Mouse (Mus musculus): Measurements from ENCODE around the gene Sfxn2.

Gene Sfxn2

GRCm38 (mm10) chr19:46639053-46639452 lies 65.9 kb downstream of the Sfxn2 start:
- Histone ChIP-seq H3K36me3 (ENCODE audit: insufficient read depth, low read length) (peaks cover 33% of the 10 kb centered on the region), H3K4me1 (replicated peaks; ENCODE audit: low read depth, low read length) (peaks cover 42% of the 10 kb centered on the region), H3K4me3 (replicated peaks; ENCODE audit: low read length) (no peak overlapping the region), H3K9me3 (ENCODE audit: low read length) (no peaks in the 10 kb centered on the region), H3K27me3 (ENCODE audit: insufficient read depth, low read length) (no peaks in the 10 kb centered on the region)
- TF ChIP-seq NANOG (IDR thresholded peaks at IDR 0.05; ENCODE audit: borderline replicate concordance, low read length) (no peak), CTCF (conservative IDR thresholded peaks at IDR 0.05; ENCODE audit: low read length) (no peak), POU5F1 (IDR thresholded peaks at IDR 0.05; ENCODE audit: borderline replicate concordance, low read length) (no peak)

DNA sequence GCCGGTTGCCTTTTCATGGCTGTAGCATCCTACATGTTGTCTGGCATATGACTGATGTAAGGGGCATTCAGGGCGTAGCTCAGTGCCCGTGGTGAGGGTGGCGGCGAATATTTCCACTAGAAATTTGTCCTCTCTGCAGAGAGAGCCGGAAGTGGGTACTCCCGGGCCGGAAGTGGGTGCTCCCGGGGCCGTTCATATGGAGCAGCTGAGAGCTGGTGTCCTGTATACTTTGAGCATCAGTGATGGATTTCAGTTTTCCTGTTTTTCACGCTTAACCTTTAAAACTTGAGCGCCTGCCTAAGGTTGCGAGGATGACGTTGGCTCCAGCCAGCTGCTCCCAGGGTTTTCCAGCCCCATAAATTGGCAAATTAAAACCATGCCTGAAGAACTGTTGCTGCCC lies 66.3 kb downstream of the Sfxn2 start:
- no peak for TF ChIP-seq CTCF (conservative IDR thresholded peaks at IDR 0.05; ENCODE audit: low read length)
- no peak for TF ChIP-seq POU5F1 (IDR thresholded peaks at IDR 0.05; ENCODE audit: borderline replicate concordance, low read length)
- TF ChIP-seq NANOG (IDR thresholded peaks at IDR 0.05; ENCODE audit: borderline replicate concordance, low read length), result no peak
- no peaks in the 10 kb centered on the region for H3K9me3 ChIP-seq (ENCODE audit: low read length)
- peaks cover 34% of the 10 kb centered on the region for H3K36me3 ChIP-seq (ENCODE audit: insufficient read depth, low read length)
- H3K4me3 ChIP-seq (replicated peaks; ENCODE audit: low read length), result no peak overlapping the region
- H3K4me1 ChIP-seq (replicated peaks; ENCODE audit: low read depth, low read length), result peaks cover 47% of the 10 kb centered on the region
- H3K27me3 ChIP-seq (ENCODE audit: insufficient read depth, low read length), result no peaks in the 10 kb centered on the region

DNA sequence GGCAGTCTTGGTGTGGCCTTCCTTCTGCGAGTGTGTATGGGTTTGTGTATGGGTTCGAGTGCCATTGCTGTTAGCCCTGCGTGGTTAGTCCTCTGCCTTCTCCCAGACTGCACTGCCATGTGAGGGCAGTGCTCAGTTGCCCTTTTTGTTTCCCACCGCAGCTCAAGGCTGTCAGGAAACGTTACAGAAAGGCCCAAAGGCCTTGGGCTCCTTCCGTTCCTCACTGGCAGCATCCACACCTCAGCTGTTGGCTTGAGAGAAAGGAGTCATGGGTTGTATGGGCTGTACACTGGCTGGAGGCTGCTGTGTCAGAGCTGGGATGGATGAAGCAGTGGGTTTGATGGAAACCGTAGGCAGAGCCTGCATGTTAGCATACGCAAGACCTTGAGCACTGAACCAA lies 67.6 kb downstream of the Sfxn2 start:
- H3K9me3 ChIP-seq (ENCODE audit: low read length), result no peaks in the 10 kb centered on the region
- TF ChIP-seq CTCF (conservative IDR thresholded peaks at IDR 0.05; ENCODE audit: low read length) (no peak), NANOG (IDR thresholded peaks at IDR 0.05; ENCODE audit: borderline replicate concordance, low read length) (no peak), POU5F1 (IDR thresholded peaks at IDR 0.05; ENCODE audit: borderline replicate concordance, low read length) (no peak)
- no peak overlapping the region for H3K4me3 ChIP-seq (replicated peaks; ENCODE audit: low read length)
- no peaks in the 10 kb centered on the region for H3K27me3 ChIP-seq (ENCODE audit: insufficient read depth, low read length)
- H3K4me1 ChIP-seq (replicated peaks; ENCODE audit: low read depth, low read length), result peaks cover 59% of the 10 kb centered on the region
- peaks cover 33% of the 10 kb centered on the region for H3K36me3 ChIP-seq (ENCODE audit: insufficient read depth, low read length)

DNA sequence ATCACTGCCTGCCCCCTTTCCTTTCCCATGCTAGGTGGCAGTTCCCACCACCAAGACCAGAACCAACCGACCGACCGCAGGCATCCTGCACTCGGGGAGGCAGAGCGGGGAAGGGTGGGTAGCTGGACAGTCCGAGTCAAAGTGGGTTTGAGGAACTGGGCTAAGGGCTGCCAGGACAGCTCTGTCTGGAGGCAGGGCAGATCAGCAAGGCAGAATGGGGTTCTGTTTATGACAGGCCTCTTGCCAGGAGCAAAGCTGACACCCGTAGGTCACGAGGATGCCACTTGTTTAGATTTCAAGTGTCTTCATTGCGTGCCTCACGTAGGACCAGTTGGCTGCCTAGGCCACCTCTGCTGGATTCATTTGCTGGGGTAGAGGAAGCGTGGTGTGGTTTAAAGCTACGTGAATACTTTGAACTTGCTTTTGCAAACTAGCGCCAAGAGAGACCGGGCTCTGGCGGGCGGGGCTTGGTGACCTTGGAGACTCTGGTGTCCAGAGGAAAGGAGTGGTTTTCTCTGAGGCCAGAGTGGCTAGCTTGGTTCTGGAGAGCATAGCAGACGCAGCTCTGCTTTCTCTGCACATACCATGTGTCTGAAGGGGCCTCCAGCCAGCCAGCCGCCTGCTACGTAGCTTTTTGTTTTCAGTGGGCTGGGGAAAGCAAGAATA lies 68.4 kb downstream of the Sfxn2 start:
- Histone ChIP-seq H3K9me3 (ENCODE audit: low read length) (no peaks in the 10 kb centered on the region), H3K36me3 (ENCODE audit: insufficient read depth, low read length) (peaks cover 38% of the 10 kb centered on the region), H3K4me3 (replicated peaks; ENCODE audit: low read length) (peak overlapping the region; percentile 27; the same call in 1 of the 2 replicates), H3K27me3 (ENCODE audit: insufficient read depth, low read length) (no peaks in the 10 kb centered on the region), H3K4me1 (replicated peaks; ENCODE audit: low read depth, low read length) (peaks cover 67% of the 10 kb centered on the region)
- TF ChIP-seq CTCF (conservative IDR thresholded peaks at IDR 0.05; ENCODE audit: low read length), result no peak
- no peak for TF ChIP-seq NANOG (IDR thresholded peaks at IDR 0.05; ENCODE audit: borderline replicate concordance, low read length)
- TF ChIP-seq POU5F1 (IDR thresholded peaks at IDR 0.05; ENCODE audit: borderline replicate concordance, low read length), result no peak

DNA sequence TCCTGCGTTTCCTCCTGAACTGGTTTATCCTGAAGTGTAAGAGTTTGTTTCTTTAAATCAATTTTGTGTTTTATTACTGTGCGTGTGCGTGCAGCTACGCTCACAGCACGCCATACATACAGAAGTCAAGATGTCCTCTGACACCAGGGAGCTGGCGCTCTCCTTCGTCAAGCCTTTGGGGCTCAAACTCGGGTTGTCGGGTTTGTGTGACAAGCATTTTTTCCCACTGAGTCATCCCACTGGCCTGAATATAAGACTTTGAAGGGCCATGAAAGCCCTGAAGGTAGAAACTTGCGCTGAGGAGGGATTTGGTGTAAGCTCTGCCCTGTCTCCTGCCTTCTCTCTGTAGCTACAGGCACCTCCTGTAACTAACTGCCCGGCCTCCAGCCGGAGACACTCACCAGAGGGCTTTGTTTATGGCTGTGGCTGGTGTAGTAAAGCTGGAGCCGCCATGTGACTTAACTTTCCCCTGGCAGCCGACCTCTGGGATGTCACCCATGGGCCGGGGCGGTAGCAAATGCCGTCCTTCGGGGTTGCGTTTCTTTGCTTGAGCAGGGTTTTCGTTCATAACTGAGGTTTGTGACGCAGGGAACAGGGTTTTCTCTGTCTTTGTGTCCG lies 69.1 kb downstream of the Sfxn2 start:
- TF ChIP-seq POU5F1 (IDR thresholded peaks at IDR 0.05; ENCODE audit: borderline replicate concordance, low read length), result no peak
- no peak for TF ChIP-seq CTCF (conservative IDR thresholded peaks at IDR 0.05; ENCODE audit: low read length)
- no peak for TF ChIP-seq NANOG (IDR thresholded peaks at IDR 0.05; ENCODE audit: borderline replicate concordance, low read length)
- H3K9me3 ChIP-seq (ENCODE audit: low read length), result no peaks in the 10 kb centered on the region
- H3K27me3 ChIP-seq (ENCODE audit: insufficient read depth, low read length), result no peaks in the 10 kb centered on the region
- H3K4me1 ChIP-seq (replicated peaks; ENCODE audit: low read depth, low read length), result peaks cover 70% of the 10 kb centered on the region
- peaks cover 38% of the 10 kb centered on the region for H3K36me3 ChIP-seq (ENCODE audit: insufficient read depth, low read length)
- H3K4me3 ChIP-seq (replicated peaks; ENCODE audit: low read length), result 0 out of 2 replicates have a peak overlapping the region, but pooled peaks have one; percentile 27

- Histone ChIP-seq H3K36me3 (ENCODE audit: insufficient read depth, low read length) (peaks cover 40% of the 10 kb centered on the region), H3K9me3 (ENCODE audit: low read length) (no peaks in the 10 kb centered on the region), H3K4me1 (replicated peaks; ENCODE audit: low read depth, low read length) (peaks cover 70% of the 10 kb centered on the region), H3K4me3 (replicated peaks; ENCODE audit: low read length) (no peak overlapping the region), H3K27me3 (ENCODE audit: insufficient read depth, low read length) (no peaks in the 10 kb centered on the region)
- TF ChIP-seq NANOG (IDR thresholded peaks at IDR 0.05; ENCODE audit: borderline replicate concordance, low read length), result no peak
- no peak for TF ChIP-seq CTCF (conservative IDR thresholded peaks at IDR 0.05; ENCODE audit: low read length)
- no peak for TF ChIP-seq POU5F1 (IDR thresholded peaks at IDR 0.05; ENCODE audit: borderline replicate concordance, low read length)
Measured at GRCm38 (mm10) chr19:46643236-46643635, 70.1 kb downstream of the Sfxn2 start.

GRCm38 (mm10) chr19:46644343-46644792 lies 71.2 kb downstream of the Sfxn2 start:
- Histone ChIP-seq H3K4me3 (replicated peaks; ENCODE audit: low read length) (0 out of 2 replicates have a peak overlapping the region, but pooled peaks have one; percentile 10), H3K27me3 (ENCODE audit: insufficient read depth, low read length) (no peaks in the 10 kb centered on the region), H3K9me3 (ENCODE audit: low read length) (no peaks in the 10 kb centered on the region), H3K4me1 (replicated peaks; ENCODE audit: low read depth, low read length) (peaks cover 62% of the 10 kb centered on the region), H3K36me3 (ENCODE audit: insufficient read depth, low read length) (peaks cover 39% of the 10 kb centered on the region)
- TF ChIP-seq CTCF (conservative IDR thresholded peaks at IDR 0.05; ENCODE audit: low read length) (no peak), POU5F1 (IDR thresholded peaks at IDR 0.05; ENCODE audit: borderline replicate concordance, low read length) (no peak), NANOG (IDR thresholded peaks at IDR 0.05; ENCODE audit: borderline replicate concordance, low read length) (no peak)

DNA sequence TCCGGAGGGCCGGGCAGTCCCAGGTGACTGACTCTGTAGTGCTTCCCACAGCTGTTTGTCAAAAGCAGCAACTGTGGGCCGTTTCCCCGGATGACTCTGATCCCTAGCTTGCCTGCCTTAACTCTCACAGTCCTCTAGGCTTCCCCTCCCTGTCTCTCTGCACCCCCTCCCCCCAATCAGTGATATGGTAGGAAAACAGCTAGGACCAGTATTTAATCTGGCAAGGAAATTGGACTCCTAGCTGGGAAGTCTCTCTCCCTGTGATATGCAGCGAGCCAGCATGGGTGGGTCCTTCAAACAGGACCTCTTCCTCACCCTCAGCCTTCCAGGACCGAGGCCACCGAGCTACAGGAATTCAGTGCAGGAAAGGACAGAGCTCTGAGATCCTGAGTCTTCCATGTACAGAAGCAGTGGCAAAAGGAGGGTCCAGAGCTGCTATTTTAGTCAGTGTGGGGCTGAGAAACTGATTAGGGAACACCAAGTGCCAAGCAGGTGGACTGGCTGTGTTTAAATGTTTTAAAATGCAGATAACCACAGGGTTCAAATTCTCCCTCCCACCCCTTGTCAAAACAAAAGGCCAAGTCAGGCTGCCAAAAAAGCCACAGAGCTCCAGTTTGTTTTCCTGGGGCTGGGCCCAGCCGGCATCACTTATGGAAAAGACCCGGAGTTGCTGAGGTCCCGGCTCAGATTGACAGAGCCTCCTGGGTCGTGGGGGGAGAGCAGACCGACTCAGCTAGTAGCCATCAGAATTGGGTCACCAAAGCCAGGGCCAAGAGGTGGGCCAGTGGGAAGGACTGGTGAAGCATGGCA lies 71.8 kb downstream of the Sfxn2 start:
- Histone ChIP-seq H3K9me3 (ENCODE audit: low read length) (no peaks in the 10 kb centered on the region), H3K36me3 (ENCODE audit: insufficient read depth, low read length) (peaks cover 43% of the 10 kb centered on the region), H3K4me1 (replicated peaks; ENCODE audit: low read depth, low read length) (peaks cover 62% of the 10 kb centered on the region), H3K27me3 (ENCODE audit: insufficient read depth, low read length) (no peaks in the 10 kb centered on the region), H3K4me3 (replicated peaks; ENCODE audit: low read length) (0 out of 2 replicates have a peak overlapping the region, but pooled peaks have one; percentile 10)
- TF ChIP-seq POU5F1 (IDR thresholded peaks at IDR 0.05; ENCODE audit: borderline replicate concordance, low read length), result no peak
- no peak for TF ChIP-seq NANOG (IDR thresholded peaks at IDR 0.05; ENCODE audit: borderline replicate concordance, low read length)
- TF ChIP-seq CTCF (conservative IDR thresholded peaks at IDR 0.05; ENCODE audit: low read length), result no peak

Data from E14TG2a.4 (cell line).